Mouse (Mus musculus) lung, embryonic 16.5 days (tissue): Measurements from ENCODE around the gene Cfap74. TPM values are rescaled to one million over a fixed set of nuclear protein-coding genes. Genes with fewer than 3 reads are reported as not detected.

ENCODE experiments used
- ATAC-seq: fragments of 200-750 bp; cut with Nextera tagmentation; 2 replicates; pipeline ENCODE4 v1.8.0; 2017; ENCODE audit warnings: low read depth, mild to moderate bottlenecking, moderate library complexity
- H3K27ac ChIP-seq: fragments of 300-500 bp; sonication (generic); 2 replicates; pipeline ENCODE4 v1.5.1; 2014; ENCODE audit warnings: mild to moderate bottlenecking, control low read depth, low read length
- H3K27me3 ChIP-seq: fragments of 300-500 bp; sonication (generic); 2 replicates; pipeline ENCODE4 v1.6.1; 2014; ENCODE audit warnings: low read depth, low read length, mixed read lengths; ENCODE audit not compliant: control insufficient read depth, insufficient read depth
- H3K36me3 ChIP-seq: fragments of 300-500 bp; sonication (generic); 2 replicates; pipeline ENCODE4 v1.6.1; 2014; ENCODE audit warnings: low read length; ENCODE audit not compliant: control insufficient read depth, insufficient read depth
- H3K4me1 ChIP-seq: fragments of 300-500 bp; sonication (generic); replicated peaks from 2 replicates; pipeline ENCODE4 v1.6.1; 2014; ENCODE audit warnings: low read length, mixed read lengths; ENCODE audit not compliant: control insufficient read depth, insufficient read depth
- H3K4me2 ChIP-seq: fragments of 300-500 bp; sonication (generic); 2 replicates; pipeline ENCODE4 v1.6.1; 2014; ENCODE audit warnings: low read depth, low read length, control low read depth
- H3K4me3 ChIP-seq: fragments of 300-500 bp; sonication (generic); 2 replicates; pipeline ENCODE4 v1.5.1; 2014; ENCODE audit warnings: mild to moderate bottlenecking, low read length, control low read depth
- H3K9ac ChIP-seq: fragments of 300-500 bp; sonication (generic); 2 replicates; pipeline ENCODE4 v1.6.1; 2014; ENCODE audit warnings: low read length, control low read depth
- H3K9me3 ChIP-seq: fragments of 300-500 bp; sonication (generic); 2 replicates; pipeline ENCODE4 v1.6.1; 2016; ENCODE audit warnings: low read length; ENCODE audit not compliant: control insufficient read depth
- WGBS: fragments of 180-500 bp; shearing (Covaris S2); extraction: QIAGEN DNeasy Blood & Tissue Kit; methylation state at CpG from one replicate; pipeline ENCODE4 v1.1.7; 2014; 5-methylcytosine and 5-hydroxymethylcytosine counted together
- polyA plus RNA-seq: library from polyadenylated mRNA; unstranded; fragments of >200 nt; fragmentation: Nextera tagmentation; extraction: Ambion mirVana; gene quantifications from 2 replicates; pipeline ENCODE4 v1.2.1, GENCODE M21; 2015

Gene Cfap74
- polyA plus RNA-seq, 1 experiment from 2014 or later: 2.8 TPM

- no peak overlapping the region for H3K27ac ChIP-seq
- 81% methylated on average over 15 of the region's 15 CpGs for WGBS
- H3K9ac ChIP-seq: no peak overlapping the region
- H3K4me3 ChIP-seq: no peak overlapping the region
- no peaks in the 10 kb centered on the region for H3K36me3 ChIP-seq
- no peaks in the 10 kb centered on the region for H3K27me3 ChIP-seq
- ATAC-seq: no peak
- H3K4me2 ChIP-seq: no peak overlapping the region
- H3K9me3 ChIP-seq: no peaks in the 10 kb centered on the region
- no peaks in the 10 kb centered on the region for H3K4me1 ChIP-seq
These were observed 38.0 kb upstream of the Cfap74 start for GRCm38 (mm10) chr4:155370737-155371715.

GRCm38 (mm10) chr4:155371797-155372735, 36.9 kb upstream of the Cfap74 start:
- no peaks in the 10 kb centered on the region for H3K9me3 ChIP-seq
- no peak for ATAC-seq
- no peak overlapping the region for H3K27ac ChIP-seq
- no peaks in the 10 kb centered on the region; the same call in 1 of the 2 replicates for H3K27me3 ChIP-seq
- H3K36me3 ChIP-seq: no peaks in the 10 kb centered on the region
- no peak overlapping the region for H3K4me2 ChIP-seq
- WGBS: 71% methylated on average over 5 of the region's 5 CpGs
- no peak overlapping the region for H3K9ac ChIP-seq
- H3K4me3 ChIP-seq: no peak overlapping the region
- H3K4me1 ChIP-seq: no peaks in the 10 kb centered on the region

DNA sequence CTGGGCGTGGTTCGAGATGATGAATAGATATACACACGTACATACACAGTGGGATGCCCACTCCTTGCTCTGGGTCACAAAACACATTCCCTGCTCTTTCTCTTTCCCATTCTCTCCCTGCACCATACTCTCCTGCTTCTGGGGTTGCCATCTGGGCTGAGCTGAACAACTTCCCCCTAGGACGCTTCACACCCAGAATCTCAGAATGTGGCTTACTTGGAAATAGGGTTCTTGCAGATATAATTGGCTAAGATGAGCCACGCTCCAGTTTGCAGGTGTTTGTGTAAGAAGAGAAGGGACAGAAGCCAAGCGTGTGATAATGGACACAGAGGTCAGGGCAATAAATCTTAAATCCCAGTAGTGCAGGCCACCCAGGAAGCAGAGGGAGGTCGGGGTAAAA, 27.0 kb upstream of the Cfap74 start:
- H3K36me3 ChIP-seq: no peaks in the 10 kb centered on the region
- H3K27ac ChIP-seq: no peak overlapping the region
- no peak overlapping the region for H3K4me2 ChIP-seq
- no peaks in the 10 kb centered on the region for H3K4me1 ChIP-seq
- H3K9me3 ChIP-seq: no peaks in the 10 kb centered on the region
- WGBS: 38% methylated on average over 7 of the region's 7 CpGs
- no peaks in the 10 kb centered on the region for H3K27me3 ChIP-seq
- ATAC-seq: no peak
- no peak overlapping the region for H3K4me3 ChIP-seq
- no peak overlapping the region for H3K9ac ChIP-seq

DNA sequence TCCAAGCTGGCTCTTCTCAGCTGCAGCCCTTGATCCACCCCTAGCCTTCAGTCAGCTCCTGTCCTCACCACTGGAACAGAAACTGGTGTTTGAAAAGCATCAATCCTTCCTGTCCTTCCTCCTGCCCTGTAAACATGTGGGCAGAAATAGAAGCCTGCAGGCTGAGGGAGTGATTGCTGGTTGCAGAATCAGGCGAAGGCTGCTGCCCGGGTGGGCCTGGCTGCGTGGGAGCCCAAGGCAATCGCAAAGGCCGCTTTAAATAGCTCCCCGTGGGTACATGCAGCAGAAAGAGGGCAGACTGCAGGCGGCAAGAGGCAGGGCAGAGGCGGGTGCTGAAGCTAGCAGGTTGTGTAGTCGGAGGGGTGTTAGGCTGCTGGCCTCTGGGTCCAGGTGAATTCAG, 26.2 kb upstream of the Cfap74 start:
- Histone ChIP-seq H3K4me1 (no peaks in the 10 kb centered on the region), H3K36me3 (no peaks in the 10 kb centered on the region)
- 23% methylated on average over 9 of the region's 9 CpGs for WGBS

DNA sequence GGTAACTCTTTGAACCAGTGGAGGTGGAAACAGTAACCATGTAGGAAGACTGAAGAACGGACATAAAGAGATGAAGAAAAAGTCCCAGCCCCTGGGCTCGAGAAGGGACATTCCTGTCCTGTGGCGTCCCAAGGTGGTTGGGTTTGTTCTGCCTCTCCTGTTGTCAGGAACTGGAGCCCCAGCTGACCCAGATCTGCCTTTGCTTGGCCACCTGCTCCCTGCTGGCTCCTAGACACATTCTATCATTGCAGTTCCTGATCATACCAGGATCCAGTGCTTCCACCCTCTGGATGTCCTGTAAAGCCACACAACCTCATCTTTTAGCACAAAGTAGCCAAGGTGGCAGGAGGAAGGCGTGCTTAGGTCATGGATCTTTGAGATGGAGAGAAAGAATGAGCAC, 25.7 kb upstream of the Cfap74 start:
- no peaks in the 10 kb centered on the region for H3K4me1 ChIP-seq
- H3K27me3 ChIP-seq: no peaks in the 10 kb centered on the region
- H3K36me3 ChIP-seq: no peaks in the 10 kb centered on the region
- H3K27ac ChIP-seq: no peak overlapping the region
- no peak for ATAC-seq
- no peak overlapping the region for H3K9ac ChIP-seq
- 63% methylated on average over 4 of the region's 4 CpGs for WGBS
- no peaks in the 10 kb centered on the region for H3K9me3 ChIP-seq
- H3K4me3 ChIP-seq: no peak overlapping the region
- H3K4me2 ChIP-seq: no peak overlapping the region

More for the DNA sequence above, 26.2 kb upstream of the Cfap74 start:
- Histone ChIP-seq H3K27ac (no peak overlapping the region), H3K4me3 (no peak overlapping the region), H3K9ac (no peak overlapping the region), H3K4me2 (no peak overlapping the region), H3K9me3 (no peaks in the 10 kb centered on the region), H3K27me3 (no peaks in the 10 kb centered on the region)
- no peak for ATAC-seq

GRCm38 (mm10) chr4:155387166-155387565, 21.8 kb upstream of the Cfap74 start:
- no peaks in the 10 kb centered on the region for H3K9me3 ChIP-seq
- no peak overlapping the region for H3K4me2 ChIP-seq
- H3K36me3 ChIP-seq: no peaks in the 10 kb centered on the region
- no peaks in the 10 kb centered on the region for H3K27me3 ChIP-seq
- ATAC-seq: no peak
- no peak overlapping the region for H3K27ac ChIP-seq
- WGBS: 64% methylated on average over 8 of the region's 8 CpGs
- H3K4me3 ChIP-seq: no peak overlapping the region
- H3K4me1 ChIP-seq: no peaks in the 10 kb centered on the region
- no peak overlapping the region for H3K9ac ChIP-seq

DNA sequence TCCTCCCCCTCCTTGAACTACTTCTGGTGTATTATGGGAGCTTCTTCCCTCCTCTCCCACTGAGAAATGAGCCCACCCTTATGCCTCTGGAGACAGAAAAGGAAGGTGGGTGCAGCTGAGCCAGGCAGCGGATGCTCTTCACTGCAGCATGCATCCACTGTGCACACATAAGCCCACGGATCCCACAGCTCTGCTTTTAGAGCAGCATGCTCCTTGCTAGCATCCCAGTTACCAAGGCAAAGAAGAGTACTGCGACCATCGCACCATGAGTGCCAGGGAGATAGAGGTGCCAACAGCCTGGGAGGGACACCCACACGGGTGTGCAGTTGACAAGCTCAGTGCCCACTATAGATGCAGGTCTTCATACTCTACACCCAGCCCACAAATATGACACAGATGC, 13.5 kb upstream of the Cfap74 start:
- WGBS: 81% methylated on average over 5 of the region's 5 CpGs
- no peak for ATAC-seq
- peaks cover 9% of the 10 kb centered on the region for H3K27me3 ChIP-seq

DNA sequence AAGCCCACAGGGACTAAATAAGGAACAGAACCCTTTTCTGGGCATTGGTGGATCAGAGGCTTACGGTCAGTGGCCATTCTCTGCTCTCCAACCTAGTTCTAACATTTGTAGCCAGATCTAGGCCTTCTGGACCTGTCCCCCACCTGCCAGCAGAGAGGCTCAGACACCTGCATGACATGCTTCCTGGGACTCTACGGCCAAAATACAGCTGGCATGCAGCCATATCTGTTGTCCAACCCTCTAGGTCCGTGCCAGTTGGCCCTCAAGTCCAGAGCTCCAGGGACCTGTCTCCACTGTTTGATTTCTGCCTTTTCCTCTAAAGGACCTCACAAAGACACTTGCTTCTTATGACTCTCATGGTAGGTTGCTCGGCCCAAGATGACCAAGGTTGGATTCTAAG, 12.2 kb upstream of the Cfap74 start:
- peaks cover 6% of the 10 kb centered on the region for H3K4me1 ChIP-seq
- WGBS: 71% methylated on average over 4 of the region's 4 CpGs
- H3K9me3 ChIP-seq: no peaks in the 10 kb centered on the region
- no peak overlapping the region for H3K4me3 ChIP-seq
- no peak overlapping the region for H3K27ac ChIP-seq
- no peak overlapping the region for H3K9ac ChIP-seq
- H3K4me2 ChIP-seq: no peak overlapping the region
- H3K27me3 ChIP-seq: peaks cover 9% of the 10 kb centered on the region
- ATAC-seq: no peak
- no peaks in the 10 kb centered on the region for H3K36me3 ChIP-seq

More for the DNA sequence above, 13.5 kb upstream of the Cfap74 start:
- Histone ChIP-seq H3K4me2 (no peak overlapping the region), H3K9me3 (no peaks in the 10 kb centered on the region), H3K27ac (no peak overlapping the region), H3K36me3 (no peaks in the 10 kb centered on the region), H3K4me1 (peaks cover 6% of the 10 kb centered on the region), H3K4me3 (no peak overlapping the region), H3K9ac (no peak overlapping the region)
